Mouse (Mus musculus) monocyte, adult 5-6 weeks (primary cell): ENCODE measurements around the gene Akap13. TPM values are rescaled to one million over a fixed set of nuclear protein-coding genes. Genes with fewer than 3 reads are reported as not detected.

ENCODE experiments used
- ATAC-seq: fragments of 153-309, 156-312 bp; replicated peaks from 2 replicates; pipeline ENCODE4 v1.8.0; 2017; ENCODE audit warnings: mild to moderate bottlenecking; ENCODE audit not compliant: low TSS enrichment, insufficient number of reproducible peaks, severe bottlenecking, poor library complexity, low FRiP score
- total RNA-seq: library from RNA; stranded (forward); fragments of 200-1000, 200-491, 200-594 nt; gene quantifications from 3 replicates; pipeline ENCODE4 v1.2.3, GENCODE M21; 2017

Akap13 gene
- total RNA-seq, 1 experiment from 2014 or later, result 580 TPM

DNA sequence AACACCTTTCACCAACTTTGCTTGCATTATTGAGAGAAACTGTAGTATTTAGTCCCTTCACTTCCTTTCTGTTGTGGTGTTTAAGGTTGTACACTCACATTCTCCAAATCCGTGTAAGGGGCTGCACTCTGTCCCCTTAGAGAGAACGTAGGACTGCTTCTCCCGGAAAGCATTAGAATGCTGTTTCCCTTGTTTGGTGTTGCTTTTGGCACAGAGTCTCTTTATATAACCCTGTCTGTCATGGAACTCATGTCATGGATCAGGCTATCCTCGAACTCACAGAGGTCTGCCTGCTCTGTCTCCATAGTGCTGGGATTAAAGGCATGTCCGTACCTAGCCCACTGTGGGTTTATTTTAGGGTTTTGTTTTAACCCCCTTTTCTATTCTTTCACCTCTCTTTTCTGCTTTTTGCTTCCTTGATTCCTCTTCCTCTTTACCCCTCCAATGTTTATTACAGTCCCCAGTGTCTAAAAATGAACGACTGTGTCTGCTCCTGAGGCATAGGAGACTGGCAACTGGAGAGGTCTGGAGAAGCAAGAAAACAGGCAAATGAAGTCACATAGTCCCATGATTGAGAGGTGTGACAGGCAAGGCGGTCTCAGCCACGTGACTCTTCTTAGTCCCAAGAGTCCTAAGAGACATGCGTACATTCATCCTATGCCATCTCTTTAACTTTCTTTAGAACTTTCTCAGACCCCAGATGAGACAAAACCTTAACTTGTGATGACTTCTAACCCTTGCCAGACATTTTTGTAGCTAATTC lies 186.3 kb downstream of the Akap13 start:
- no peak for ATAC-seq

DNA sequence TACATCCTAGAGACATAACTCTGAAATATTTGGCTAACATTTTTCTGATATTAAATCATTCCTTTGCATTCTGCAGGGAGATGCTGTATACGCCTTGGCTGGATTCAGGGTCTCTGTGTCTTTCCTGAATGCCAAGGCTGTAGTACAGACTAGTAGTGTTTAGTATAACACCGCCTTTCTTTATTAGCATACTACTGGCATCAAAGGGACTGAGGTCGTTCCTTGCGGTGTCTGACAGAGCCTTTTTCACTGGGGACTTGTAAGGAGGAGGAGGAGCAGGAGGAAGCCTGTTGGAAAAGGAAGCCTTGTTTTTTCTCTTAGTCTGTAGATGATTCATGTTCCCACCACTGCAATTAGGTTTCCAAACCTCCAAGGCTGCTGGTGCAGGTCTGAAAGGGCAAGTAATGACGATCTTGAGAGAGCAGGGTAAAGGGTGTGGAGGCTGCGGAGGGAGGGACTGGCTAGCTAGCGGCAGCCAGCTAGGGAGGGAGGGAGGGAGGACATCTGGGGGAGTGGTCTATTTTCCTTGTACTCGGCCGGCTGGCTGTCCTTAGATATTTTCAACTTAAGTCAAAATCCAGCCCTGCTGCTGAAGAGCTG lies 186.9 kb downstream of the Akap13 start:
- no peak for ATAC-seq

DNA sequence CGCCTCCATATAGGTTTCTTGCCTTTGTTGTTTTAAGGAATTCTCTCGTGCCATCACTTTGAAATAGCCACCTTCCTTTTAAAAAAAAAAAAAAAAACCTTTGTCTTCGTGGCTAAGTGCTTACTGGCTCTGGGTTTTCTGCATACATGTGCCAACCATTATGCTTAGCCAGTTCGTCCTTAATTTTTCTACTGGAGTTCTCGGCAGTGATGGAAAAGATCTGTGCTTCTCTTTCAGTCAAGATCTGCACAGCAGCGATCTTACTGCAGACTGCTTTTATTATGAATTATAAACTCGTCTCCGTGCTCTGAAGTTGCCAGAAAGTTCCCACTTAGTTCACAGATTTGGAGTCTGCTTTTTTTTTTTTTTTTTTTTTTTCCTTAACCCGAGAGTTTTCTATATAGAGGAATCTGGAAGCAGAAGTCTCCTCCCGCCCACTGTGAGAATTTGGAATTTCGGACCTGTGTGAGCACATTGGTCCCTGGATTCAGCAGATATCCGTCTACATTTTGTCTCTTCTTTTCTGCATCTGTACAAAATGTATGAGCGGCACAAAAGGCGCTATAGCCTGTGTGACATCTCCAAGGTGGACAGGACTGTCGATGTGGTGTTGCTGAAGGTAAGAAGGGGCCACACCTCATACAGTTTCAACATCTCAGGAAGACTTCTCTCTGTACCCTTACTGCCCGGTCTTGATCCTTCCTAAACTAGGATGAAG lies 187.7 kb downstream of the Akap13 start:
- ATAC-seq, result no peak

DNA sequence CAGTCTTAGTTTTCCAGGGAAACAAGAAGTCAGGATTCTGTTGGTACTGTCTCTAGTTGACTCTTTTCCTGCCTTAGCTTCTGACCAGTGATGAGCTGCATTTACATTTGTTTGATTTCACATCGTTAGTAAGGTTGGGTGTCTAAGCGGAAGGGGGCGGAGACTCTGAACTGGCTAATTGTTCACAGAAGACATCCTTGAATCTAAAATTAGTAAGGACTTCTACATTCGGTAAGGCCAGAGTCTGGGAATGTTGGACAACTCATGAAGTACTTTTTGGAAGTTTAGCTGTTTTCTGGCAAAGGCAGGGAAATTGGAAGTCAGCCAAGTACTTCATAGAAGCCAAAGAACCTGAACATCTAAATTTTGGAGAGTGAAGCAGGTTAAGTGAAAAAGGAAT lies 188.7 kb downstream of the Akap13 start:
- ATAC-seq, result no peak

DNA sequence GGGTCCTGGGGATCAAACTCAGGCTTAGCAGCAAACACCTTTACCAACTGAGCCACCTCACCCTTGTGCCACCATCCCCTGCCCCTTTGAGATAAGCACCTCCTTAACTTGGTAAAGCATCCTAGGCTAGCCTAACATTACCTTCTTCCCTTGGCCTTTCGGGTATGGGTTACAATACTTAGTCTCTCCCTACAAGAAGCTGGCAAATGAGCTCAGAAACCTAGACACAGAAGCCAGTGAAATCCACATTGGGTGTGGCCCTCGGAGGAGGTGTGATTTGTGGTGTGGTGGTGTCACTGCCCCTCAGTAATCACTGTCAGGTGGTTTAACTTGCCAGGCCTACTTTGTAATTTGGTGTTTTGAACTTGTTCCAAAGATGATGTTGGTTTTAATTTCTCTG lies 189.3 kb downstream of the Akap13 start:
- no peak for ATAC-seq

DNA sequence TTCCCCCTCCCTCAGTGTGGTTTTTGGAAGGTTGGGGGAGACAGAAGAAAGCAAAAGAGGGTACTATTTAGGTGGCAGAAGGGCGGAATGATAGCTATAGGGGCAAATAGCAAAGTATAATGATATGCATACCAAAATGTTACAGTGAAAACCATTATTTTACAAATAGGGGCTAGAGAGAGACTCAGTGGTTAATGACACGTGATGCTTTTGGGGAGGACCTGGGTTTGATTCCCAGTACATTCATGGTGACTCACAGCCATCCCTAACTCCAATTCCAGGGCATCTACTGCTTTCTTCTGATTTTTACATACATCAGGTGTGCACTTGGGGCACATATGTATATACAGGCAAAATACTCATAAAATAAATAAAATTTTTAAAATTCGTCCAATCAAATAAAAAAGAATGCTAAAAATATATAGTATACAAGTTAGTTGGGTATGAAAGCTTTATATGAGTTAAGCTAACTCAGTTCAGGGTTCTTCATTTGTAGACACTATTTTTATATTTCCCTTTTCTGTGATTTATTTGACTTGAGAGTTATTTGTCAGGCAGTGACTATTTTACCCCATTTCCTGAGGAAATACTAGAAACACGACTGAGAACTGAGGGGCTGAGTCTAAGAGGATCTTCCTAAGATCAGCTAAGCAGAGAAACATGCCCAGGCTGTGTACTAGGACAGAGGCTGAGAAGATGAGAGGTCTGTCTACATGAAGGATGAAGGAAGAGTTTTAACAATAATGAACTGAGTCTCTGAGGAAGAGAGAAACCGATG lies 190.0 kb downstream of the Akap13 start:
- ATAC-seq, result no peak

DNA sequence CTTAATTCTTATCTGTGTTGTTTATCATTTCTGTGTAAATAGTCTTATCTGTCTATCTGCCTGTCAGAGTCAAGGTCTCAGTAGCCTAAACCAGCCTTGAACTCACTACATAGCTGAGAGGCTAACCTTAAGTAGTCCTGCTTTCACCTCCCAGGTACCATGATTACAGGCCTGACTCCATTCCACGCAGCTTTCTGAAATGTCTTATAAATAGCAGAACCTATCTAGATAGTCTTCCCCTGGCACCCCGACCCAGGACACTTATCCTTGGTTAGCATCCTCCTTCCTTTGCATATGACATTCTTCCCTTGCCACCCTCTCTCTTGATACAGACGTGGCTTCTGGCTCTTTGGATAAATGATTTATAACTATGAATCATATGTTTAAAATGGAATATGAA lies 192.7 kb downstream of the Akap13 start:
- no peak for ATAC-seq

DNA sequence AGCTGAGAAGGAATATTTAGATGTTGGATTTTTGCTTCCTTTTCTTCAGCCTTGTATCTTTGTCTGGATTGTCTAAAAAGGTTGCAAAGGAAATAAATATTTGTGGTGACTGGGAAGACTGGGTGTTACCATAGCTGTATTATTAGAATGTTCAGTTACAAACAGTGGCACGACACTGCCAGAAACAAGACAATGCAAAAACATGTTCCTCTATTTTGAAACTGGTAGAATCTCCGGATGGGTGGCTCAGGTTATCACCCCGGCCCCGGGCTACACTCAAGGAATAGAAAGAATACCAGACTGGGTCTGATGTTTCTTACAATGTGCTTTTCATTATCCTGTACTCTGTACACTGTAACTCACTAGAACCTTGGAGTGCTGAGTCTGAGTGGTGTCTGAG lies 193.6 kb downstream of the Akap13 start:
- no peak for ATAC-seq

DNA sequence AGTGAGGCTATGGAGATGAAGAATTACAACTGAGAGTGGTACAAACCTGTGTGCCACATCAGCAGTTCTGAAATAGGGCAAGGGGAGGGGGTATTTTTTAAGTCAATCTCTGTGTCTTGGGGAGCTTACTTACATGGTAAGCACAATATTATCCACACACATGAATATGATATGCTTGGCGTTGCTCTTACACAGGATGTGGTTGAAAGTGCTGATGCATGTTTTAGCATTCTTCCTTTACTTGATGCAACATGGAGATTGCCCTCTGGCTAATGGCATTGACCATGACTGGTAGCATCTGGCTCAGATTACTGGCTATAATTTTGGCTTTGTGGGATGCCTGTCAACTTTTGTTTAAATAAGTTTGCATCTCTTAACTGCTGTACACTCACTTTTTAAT lies 194.6 kb downstream of the Akap13 start:
- 0 out of 2 replicates have a peak, but pooled peaks have one; percentile 41 for ATAC-seq

DNA sequence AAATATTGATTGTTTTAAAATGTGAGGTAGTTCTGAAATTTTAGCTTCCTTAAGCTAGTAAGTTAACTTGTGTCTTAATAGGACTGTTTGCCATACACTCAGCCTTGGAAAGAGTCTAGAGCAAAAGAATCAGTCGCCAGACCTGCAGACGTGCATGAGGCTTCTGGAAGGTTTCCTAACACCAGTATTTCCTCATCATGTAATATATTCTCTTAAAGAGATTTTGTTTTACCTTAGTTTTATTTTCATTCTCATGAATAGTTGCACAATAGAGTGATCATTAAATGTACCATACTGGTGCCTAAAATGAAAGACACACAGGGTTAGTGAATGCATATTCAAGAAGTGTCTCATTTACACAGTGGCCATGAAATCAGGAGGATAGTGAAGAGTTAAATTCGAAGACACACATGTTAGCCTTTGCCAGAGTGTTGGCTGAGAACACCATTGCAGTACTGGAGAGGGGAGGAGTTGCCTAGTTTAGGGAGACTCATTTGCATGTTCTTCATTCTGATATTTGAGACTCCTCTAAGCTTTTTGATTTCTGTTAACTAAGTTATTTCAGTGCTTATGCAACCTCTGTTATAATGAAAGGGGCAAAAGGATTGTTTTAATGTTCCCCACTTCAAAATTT lies 198.5 kb downstream of the Akap13 start:
- ATAC-seq, result no peak

DNA sequence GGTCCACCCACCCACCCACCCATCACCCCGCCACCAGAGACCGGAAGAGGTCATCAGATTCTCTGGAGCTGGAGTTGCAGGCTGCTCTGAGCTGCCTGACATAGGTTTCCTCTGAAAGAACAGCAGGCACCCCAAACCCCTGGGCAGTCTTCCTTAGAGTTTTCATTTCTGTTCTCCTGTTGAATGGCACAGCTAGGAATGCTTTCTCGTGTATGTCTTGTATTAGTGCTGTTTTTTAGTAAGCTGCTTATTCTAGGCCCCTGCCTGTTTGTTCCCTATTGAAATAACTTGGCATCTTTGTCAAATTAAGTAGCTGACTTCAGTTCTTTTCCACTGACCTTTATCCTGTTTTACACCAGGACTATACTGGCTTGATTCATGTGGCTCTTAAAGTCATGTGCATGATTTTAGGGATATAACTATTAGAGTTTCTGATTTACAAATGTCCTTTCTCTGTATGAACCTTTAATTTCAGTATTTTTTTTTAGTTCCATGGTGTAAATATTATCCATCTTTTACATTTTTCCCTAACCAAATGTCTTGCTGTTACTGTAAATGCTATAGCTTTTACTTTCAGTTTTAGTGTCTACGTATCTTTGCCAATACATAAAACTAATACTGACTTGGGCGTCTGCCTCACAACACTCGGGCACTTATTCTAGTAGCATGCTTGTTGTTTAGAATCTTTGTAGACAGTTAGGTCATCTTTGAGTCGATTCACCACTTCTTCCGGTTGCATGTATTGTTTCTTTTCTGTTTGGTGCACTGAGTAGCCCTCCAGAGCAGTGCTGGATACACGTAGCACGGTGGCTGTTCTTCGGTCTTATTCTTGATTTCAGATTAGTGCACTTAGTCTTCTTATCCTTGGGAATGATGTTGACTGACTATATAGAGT lies 200.1 kb downstream of the Akap13 start:
- peak; percentile 22; the same call in 1 of the 2 replicates for ATAC-seq

DNA sequence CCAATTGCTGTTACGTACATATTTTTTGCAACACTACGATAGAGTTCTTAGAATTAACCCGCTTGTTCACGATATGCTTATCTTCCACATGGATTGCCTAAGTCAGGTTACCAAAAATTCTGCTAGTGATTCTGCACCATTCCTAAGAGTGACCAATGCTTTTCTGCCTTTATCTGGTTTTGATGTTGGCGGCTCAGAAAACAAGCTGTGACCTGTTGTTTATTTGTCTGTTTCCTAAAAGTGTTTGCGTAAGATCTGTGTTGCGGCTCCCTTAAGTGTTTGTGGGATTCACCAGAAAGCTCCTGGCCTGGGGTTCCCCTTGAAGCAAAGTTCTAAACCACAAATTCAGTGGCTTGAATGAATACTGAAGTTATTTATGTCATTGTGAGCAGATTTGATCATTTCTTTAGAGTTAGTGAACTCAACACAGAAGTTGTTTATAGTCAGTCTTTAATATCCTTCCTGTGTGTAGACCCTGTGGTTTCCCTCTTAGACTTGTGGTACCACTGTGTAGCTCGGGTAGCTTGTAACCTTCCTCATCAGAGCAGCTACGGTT lies 201.0 kb downstream of the Akap13 start:
- ATAC-seq, result peak; percentile 77

DNA sequence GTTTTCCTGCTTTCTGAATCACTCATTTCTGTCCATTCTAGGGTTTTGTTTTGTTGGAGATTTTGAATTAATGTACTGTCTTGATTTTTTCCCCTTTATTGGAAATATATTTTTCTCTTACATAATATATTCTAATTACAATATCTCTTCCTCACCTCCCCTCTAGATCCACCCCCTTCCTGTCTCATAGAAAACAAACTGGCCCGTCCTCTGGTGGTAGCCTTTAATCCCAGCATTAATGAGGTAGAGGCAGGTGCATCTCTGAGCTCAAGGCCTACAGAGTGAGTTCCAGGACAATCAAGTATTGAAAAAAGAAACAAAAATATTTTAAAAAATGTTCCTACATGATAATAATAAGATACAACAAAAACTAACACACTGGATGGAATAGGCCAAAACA lies 201.6 kb downstream of the Akap13 start:
- no peak for ATAC-seq

DNA sequence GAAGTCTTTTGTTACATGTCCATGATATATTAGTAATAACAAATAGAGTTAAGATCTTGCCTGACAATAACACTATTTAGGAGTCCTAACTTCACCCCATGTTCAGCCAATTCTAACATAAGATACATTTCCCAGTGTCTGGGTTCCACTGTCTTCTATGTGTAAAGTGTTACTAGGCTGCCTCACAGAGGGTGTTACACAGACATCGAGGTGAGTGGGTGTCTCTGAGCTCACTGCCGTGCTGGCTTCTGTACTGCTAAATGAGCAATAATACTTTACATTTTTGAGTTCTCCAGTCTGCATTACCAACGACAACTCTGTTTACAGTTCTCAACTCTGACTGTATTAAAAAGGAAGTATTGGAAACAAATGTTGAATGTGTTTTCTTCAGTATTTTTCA lies 209.1 kb downstream of the Akap13 start:
- no peak for ATAC-seq

DNA sequence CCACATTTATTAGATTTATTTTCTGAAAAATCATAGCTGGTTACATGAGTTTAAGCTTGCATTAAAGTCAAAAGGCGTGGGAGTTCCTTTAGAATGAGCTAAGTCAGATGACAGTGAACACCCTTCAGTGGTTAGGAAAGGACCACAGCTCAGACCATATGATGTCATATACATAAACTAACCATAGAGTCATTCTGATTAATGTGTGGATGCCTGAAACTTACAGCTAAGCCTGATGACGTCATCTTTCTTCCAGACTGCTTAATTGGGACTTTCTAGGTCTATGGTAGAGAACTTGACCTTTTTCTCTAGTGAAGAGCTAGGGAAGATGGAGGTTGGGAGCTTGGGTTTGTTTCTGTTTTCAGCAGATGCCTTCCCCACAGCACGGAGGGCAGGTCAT lies 211.6 kb downstream of the Akap13 start:
- ATAC-seq, result peak; percentile 50; the same call in 1 of the 2 replicates

DNA sequence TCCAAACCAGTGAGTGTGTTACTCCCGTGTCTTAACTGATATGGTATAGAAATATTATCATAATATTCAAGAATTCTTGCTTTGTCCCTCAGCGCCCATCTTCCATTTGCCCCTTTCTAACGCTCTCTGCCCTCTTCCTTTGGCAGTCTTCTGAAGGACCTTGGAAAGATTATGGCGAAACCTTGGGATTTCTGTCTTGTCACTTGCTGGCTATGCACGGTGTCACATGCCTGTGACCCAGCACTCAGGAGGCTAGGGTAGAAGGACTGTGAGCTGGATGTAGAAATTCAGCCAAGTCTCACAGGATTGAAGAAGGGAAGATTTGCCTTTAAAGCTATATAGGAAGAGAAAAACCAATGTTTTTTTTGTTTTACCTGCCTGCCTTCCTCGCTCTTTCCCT lies 212.2 kb downstream of the Akap13 start:
- no peak for ATAC-seq

DNA sequence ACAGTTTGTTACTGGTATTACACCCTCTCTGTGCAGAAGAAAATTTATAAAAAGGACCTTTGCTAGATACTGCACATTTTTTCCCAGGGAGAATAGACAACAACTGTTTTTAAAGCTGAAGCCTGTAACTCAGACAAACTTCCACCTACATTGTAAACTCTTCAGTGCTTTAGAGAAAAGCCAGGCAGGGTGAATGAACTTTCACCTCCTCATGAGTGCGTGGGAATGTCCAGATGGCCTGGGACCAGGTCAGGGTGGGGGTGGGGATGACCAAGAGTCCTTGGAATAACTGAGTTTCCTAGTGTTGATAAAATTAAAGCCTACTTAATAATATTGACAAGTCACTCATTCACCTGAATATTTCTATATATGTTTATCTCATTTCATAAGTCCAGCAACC lies 213.1 kb downstream of the Akap13 start:
- ATAC-seq, result no peak
